Mouse (Mus musculus) neural tube, embryonic 15.5 days (tissue): Measurements from ENCODE around the gene Rnf103. TPM values are rescaled to one million over a fixed set of nuclear protein-coding genes. Genes with fewer than 3 reads are reported as not detected.

Experiments used
- ATAC-seq: fragments of 200-750 bp; cut with Nextera tagmentation; 2 replicates; pipeline ENCODE4 v1.8.0; 2017; ENCODE audit warnings: mild to moderate bottlenecking, moderate TSS enrichment, moderate library complexity; ENCODE audit not compliant: low FRiP score
- H3K27ac ChIP-seq: fragments of 300-500 bp; sonication (generic); replicated peaks from 2 replicates; pipeline ENCODE4 v1.5.1; 2015; ENCODE audit warnings: mild to moderate bottlenecking, inconsistent platforms
- H3K27me3 ChIP-seq: fragments of 300-500 bp; sonication (generic); replicated peaks from 2 replicates; pipeline ENCODE4 v1.6.1; 2015; ENCODE audit warnings: inconsistent platforms
- H3K36me3 ChIP-seq: fragments of 300-500 bp; sonication (generic); 2 replicates; pipeline ENCODE4 v1.6.1; 2015; ENCODE audit warnings: inconsistent platforms
- H3K4me1 ChIP-seq: fragments of 300-500 bp; sonication (generic); 2 replicates; pipeline ENCODE4 v1.6.1; 2015; ENCODE audit warnings: inconsistent platforms
- H3K4me2 ChIP-seq: fragments of 300-500 bp; sonication (generic); 2 replicates; pipeline ENCODE4 v1.6.1; 2015; ENCODE audit warnings: inconsistent platforms, mild to moderate bottlenecking, moderate library complexity
- H3K4me3 ChIP-seq: fragments of 300-500 bp; sonication (generic); replicated peaks from 2 replicates; pipeline ENCODE4 v1.5.1; 2015; ENCODE audit warnings: mild to moderate bottlenecking, inconsistent platforms
- H3K9ac ChIP-seq: fragments of 300-500 bp; sonication (generic); replicated peaks from 2 replicates; pipeline ENCODE4 v1.6.1; 2015; ENCODE audit warnings: mild to moderate bottlenecking, inconsistent platforms
- H3K9me3 ChIP-seq: fragments of 300-500 bp; sonication (generic); replicated peaks from 2 replicates; pipeline ENCODE4 v1.6.1; 2016; ENCODE audit warnings: inconsistent platforms
- WGBS: fragments of 180-500 bp; shearing (Covaris S2); methylation state at CpG from one replicate; pipeline ENCODE4 v1.1.7; 2015; ENCODE audit warnings: mixed read lengths; 5-methylcytosine and 5-hydroxymethylcytosine counted together
- polyA plus RNA-seq: library from polyadenylated mRNA; unstranded; fragments of >200 nt; fragmentation: Nextera tagmentation; extraction: Ambion mirVana; gene quantifications from 2 replicates; pipeline ENCODE4 v1.2.1, GENCODE M21; 2015

Gene Rnf103
- polyA plus RNA-seq, 1 experiment from 2014 or later = 23.9 TPM

DNA sequence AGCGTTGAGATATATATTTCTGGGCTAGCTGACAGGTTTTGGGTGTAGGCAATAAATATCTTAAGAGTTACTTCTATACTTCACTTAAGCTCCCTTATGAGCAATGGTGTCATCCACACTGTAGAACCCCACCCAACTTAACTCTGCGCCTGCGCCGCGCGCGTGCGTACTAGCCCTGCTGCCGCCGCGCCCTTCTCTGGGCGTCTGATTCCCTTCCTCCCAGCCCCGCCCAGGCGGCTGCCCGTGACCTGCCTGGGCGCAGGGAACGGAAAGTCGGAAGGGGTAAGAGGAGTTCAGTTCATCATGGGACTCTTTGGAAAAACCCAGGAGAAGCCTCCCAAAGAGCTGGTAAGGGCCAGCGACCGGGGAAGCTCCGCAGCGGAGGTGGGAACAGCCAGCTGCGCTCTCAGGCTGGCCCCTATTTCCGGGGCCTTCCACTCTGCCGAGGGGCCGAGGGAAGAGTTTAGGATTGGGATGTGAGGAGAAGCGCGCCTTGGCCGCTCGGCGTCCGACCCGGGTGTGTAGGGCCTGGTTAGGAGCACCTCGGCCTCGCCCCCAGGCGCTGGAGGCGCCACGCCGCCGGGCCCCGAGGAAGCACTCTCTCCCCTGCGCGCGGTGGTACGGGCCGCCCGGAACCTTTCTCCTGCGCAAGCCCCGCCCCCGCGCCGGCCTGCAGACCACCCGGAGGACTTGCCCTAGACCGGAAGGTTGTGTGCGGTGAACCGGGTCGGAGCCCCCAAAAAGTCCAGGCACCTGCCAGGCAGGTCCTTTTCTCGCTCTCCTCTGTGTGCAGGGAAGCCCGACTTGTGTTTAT is 50.2 kb downstream of the Rnf103 start, which contains the start of gene Chmp3:
Gene Chmp3 (plus strand): TSS at position 112 of the 814 bp plus-strand sequence.
- Histone ChIP-seq H3K4me1 (peaks cover 9% of the 10 kb centered on the region), H3K4me2 (peak within 1 kb of the TSS; percentile 62), H3K36me3 (no peaks in the 10 kb centered on the region), H3K27me3 (0 out of 2 replicates have a peak, but pooled peaks cover 3% of the 10 kb centered on the region), H3K4me3 (peak within 1 kb of the TSS; percentile 87), H3K9me3 (no peaks in the 10 kb centered on the region), H3K9ac (peak within 1 kb of the TSS; percentile 98), H3K27ac (peak within 1 kb of the TSS; percentile 99)
- WGBS = under 1% methylated on average over 57 of the region's 59 CpGs
- peak; percentile 99 for ATAC-seq

DNA sequence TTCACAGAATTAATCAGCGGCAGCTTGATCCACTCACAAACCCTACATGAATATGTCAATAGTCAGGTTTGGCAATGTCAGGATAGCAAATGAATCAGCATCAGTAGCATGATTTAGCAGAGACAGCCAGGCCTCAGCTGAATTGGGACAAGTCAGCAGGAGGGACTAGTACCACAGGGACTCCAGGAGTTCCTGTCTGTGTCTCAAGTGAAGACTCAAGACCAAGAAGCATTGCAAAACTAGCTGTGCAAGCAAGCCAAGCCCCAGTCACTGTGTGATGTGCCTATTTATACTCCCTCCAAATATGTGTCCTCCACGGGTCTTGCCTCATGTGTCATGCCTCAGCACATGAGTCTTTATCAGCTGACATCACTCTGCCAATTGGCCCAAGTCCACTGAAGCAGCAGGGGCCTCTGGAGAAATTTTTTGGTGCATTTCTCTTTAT is 61.8 kb downstream of the Rnf103 start:
- H3K27me3 ChIP-seq = no peaks in the 10 kb centered on the region
- no peaks in the 10 kb centered on the region for H3K4me1 ChIP-seq
- no peaks in the 10 kb centered on the region for H3K9me3 ChIP-seq
- no peak overlapping the region for H3K9ac ChIP-seq
- WGBS = 81% methylated on average over 2 of the region's 2 CpGs
- H3K4me3 ChIP-seq = no peak overlapping the region
- no peak overlapping the region for H3K4me2 ChIP-seq
- ATAC-seq = no peak
- no peak overlapping the region for H3K27ac ChIP-seq
- peaks cover 5% of the 10 kb centered on the region; the same call in 1 of the 2 replicates for H3K36me3 ChIP-seq

DNA sequence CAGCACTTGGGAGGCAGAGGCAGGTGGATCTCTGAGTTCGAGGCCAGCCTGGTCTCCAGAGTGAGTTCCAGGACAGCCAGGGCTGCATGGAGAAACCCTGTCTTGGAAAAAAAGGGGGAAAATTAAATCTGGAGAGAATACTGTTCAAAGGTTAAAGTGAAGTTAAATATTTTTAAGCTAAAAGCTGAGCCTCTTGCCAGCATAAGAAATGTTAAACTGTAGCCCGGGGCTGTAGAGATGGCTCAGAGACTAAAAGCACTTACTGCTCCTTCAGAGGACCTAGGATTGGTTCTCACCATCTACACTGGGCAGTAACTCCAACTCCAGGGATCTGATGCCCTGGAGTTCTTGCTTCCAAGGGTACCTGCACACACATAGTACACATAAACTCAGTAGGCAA is 63.1 kb downstream of the Rnf103 start:
- WGBS = 96% methylated on average over 2 of the region's 2 CpGs
- ATAC-seq = no peak
- Histone ChIP-seq H3K9ac (no peak overlapping the region), H3K9me3 (no peaks in the 10 kb centered on the region), H3K36me3 (peaks cover 13% of the 10 kb centered on the region; the same call in 1 of the 2 replicates), H3K4me2 (no peak overlapping the region), H3K27me3 (no peaks in the 10 kb centered on the region), H3K27ac (no peak overlapping the region), H3K4me3 (no peak overlapping the region), H3K4me1 (no peaks in the 10 kb centered on the region)

Other genes with a start within 250 kb of the Rnf103 start
- 17.2 and 26.2 TPM in 2 replicates for gene Krcc1, start 222.2 kb upstream of the Rnf103 start, polyA plus RNA-seq
- gene Smyd1, start 171.7 kb upstream of the Rnf103 start, polyA plus RNA-seq = 0.80 and 1.4 TPM in 2 replicates
- gene Cd8b1, start 171.1 kb upstream of the Rnf103 start, polyA plus RNA-seq = 1.9 TPM in 1 of 2 replicates, not detected in the other
- 0.79 TPM in 1 of 2 replicates, not detected in the other for gene Cd8a, start 120.5 kb upstream of the Rnf103 start, polyA plus RNA-seq
- 8.7 and 10.8 TPM in 2 replicates for gene Rmnd5a, start 53.3 kb upstream of the Rnf103 start, polyA plus RNA-seq
- gene Chmp3, start 49.9 kb downstream of the Rnf103 start, polyA plus RNA-seq = 58.6 and 62.8 TPM in 2 replicates
- gene Kdm3a, start 139.1 kb downstream of the Rnf103 start, polyA plus RNA-seq = 28.3 and 32.4 TPM in 2 replicates
- gene Reep1, start 213.7 kb downstream of the Rnf103 start, polyA plus RNA-seq = 255 and 285 TPM in 2 replicates